Mouse (Mus musculus) left cerebral cortex, adult 9 months (tissue): ENCODE measurements around the gene Lbx2.

Experiments used
- DNase-seq, 2 experiments: peaks; one replicate each; pipeline ENCODE4 v3.0.0; 2022; ENCODE audit warnings: low spot score in 2 of 2

Lbx2 gene

GRCm38 (mm10) chr6:83108762-83109668 is 22.8 kb downstream of the Lbx2 start, which contains the start of gene Mrpl53:
Gene Mrpl53, plus strand, starts transcription at chr6:83109040.
- peak in 1 of 2 experiments; percentile 81 for DNase-seq

GRCm38 (mm10) chr6:83111510-83112136 is 25.5 kb downstream of the Lbx2 start:
- DNase-seq, result no peak

- peak in 1 of 2 experiments; percentile 90 for DNase-seq
These were observed 29.0 kb downstream of the Lbx2 start, which contains the start of gene Mogs for GRCm38 (mm10) chr6:83115011-83115671. Gene Mogs, plus strand, starts transcription at chr6:83115496.

- no peak for DNase-seq
These were observed 29.7 kb downstream of the Lbx2 start for GRCm38 (mm10) chr6:83115682-83116372.

- DNase-seq, result no peak
These were observed 30.4 kb downstream of the Lbx2 start for GRCm38 (mm10) chr6:83116373-83117164.

GRCm38 (mm10) chr6:83117165-83117438 is 30.9 kb downstream of the Lbx2 start:
- DNase-seq, result no peak

- no peak for DNase-seq
These were observed 31.4 kb downstream of the Lbx2 start for GRCm38 (mm10) chr6:83117616-83118015.

- DNase-seq, result no peak
These were observed 32.2 kb downstream of the Lbx2 start for GRCm38 (mm10) chr6:83118369-83118768.

GRCm38 (mm10) chr6:83118825-83119733 is 32.9 kb downstream of the Lbx2 start:
- no peak for DNase-seq

- no peak for DNase-seq
These were observed 33.5 kb downstream of the Lbx2 start for GRCm38 (mm10) chr6:83119734-83120051.

GRCm38 (mm10) chr6:83120930-83121862 is 35.0 kb downstream of the Lbx2 start, which contains the start of gene Wbp1:
Gene Wbp1, minus strand, starts transcription at chr6:83121559.
- DNase-seq, result peak; percentile 98 to 99

- no peak for DNase-seq
These were observed 35.9 kb downstream of the Lbx2 start for GRCm38 (mm10) chr6:83121863-83122710.

GRCm38 (mm10) chr6:83122961-83123360 is 36.8 kb downstream of the Lbx2 start:
- no peak for DNase-seq

GRCm38 (mm10) chr6:83124851-83125312 is 38.7 kb downstream of the Lbx2 start:
- DNase-seq, result peak; percentile 84 to 92

GRCm38 (mm10) chr6:83125331-83125730 is 39.2 kb downstream of the Lbx2 start, which contains the start of gene Ino80b:
Gene Ino80b, minus strand, starts transcription at chr6:83125431.
- DNase-seq, result no peak

GRCm38 (mm10) chr6:83127419-83127818 is 41.3 kb downstream of the Lbx2 start:
- DNase-seq, result no peak

GRCm38 (mm10) chr6:83131469-83132034 is 45.4 kb downstream of the Lbx2 start:
- DNase-seq, result no peak
